Mouse (Mus musculus): ENCODE measurements around the gene Rere. TPM values are rescaled to one million over a fixed set of nuclear protein-coding genes. Genes with fewer than 3 reads are reported as not detected.

Rere gene
- total and polyA plus RNA-seq, 3 experiments, result 3.1 to 36.5 (median 8.7) TPM

DNA sequence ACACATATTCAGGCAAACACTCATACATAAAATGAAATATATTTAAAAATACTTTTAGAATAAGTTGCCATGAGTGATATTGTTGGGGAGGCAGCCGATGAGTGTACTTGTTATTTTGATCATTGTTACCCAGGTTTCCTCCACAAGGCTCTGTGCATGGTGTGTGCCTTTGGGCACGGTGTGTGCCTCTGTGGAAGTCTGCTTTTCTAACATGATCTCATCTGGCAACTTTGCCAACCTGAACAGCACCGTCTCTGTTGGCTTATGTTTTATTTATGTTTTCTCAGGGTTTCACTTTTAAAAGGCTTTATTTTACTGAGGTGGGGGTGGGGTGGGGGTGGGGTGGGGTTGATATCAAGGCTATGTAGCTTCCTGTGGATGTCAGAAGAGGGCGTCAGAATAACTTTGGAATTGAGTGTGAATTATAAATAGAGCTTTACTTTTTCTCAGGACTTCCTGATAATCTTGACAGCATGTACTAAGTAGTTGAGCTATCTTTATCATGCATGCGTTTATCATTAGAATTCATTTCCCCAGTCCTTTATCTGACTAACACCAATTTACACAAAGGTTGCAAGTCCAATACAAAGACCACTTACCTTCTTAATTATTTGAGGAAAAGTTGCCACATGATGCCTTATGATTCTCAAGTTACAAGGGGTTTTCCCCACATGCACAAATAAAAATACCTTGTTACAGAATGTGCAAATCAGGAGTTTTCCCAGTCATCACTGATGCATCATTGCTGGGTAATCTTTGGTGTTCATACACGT, 177.8 kb downstream of the Rere start:
- peak; percentile 61 for DNase-seq (ENCODE audit: extremely low read depth)
- Histone ChIP-seq H3K4me2 (ENCODE audit: insufficient read depth, low read depth, poor library complexity, severe bottlenecking) (no peak overlapping the region; the same call in 1 of the 2 replicates), H3K27ac (ENCODE audit: insufficient read depth, low read depth) (no peak overlapping the region), H3K4me1 (ENCODE audit: control insufficient read depth in 1 of 2, insufficient read depth in 2 of 2) (peaks cover 15 to 78% of the 10 kb centered on the region in 2 experiments), H3K4me3 (replicated peaks in 1 of 3; ENCODE audit: low read depth in 2 of 3, low read length in 2 of 3, poor library complexity in 1 of 3) (no peak overlapping the region), H3K27me3 (replicated peaks) (no peaks in the 10 kb centered on the region), H3K36me3 (replicated peaks in 1 of 2; ENCODE audit: control insufficient read depth in 1 of 2, insufficient read depth in 1 of 2, low read length in 1 of 2) (peaks cover 0 to 16% of the 10 kb centered on the region in 2 experiments), H3K9me3 (replicated peaks; ENCODE audit: low read length) (no peaks in the 10 kb centered on the region), H3K9ac (ENCODE audit: insufficient read depth, low read depth) (no peak overlapping the region), H3K79me2 (replicated peaks; ENCODE audit: control insufficient read depth, extremely low read depth, insufficient read depth, poor library complexity, severe bottlenecking) (no peaks in the 10 kb centered on the region; the same call in 1 of the 2 replicates)
- peak; percentile 63; the same call in 1 of the 2 replicates for TF ChIP-seq ETS1 (conservative IDR thresholded peaks at IDR 0.05; ENCODE audit: low read depth, low read length)
- no peak for TF ChIP-seq ZKSCAN1 (IDR thresholded peaks at IDR 0.05; ENCODE audit: borderline replicate concordance, low read depth, low read length)
- no peak for TF ChIP-seq SMC3 (IDR thresholded peaks at IDR 0.05; ENCODE audit: low read depth, low read length)
- TF ChIP-seq CHD2 (IDR thresholded peaks at IDR 0.05; ENCODE audit: low read length), result no peak
- TF ChIP-seq MYC (IDR thresholded peaks at IDR 0.05; ENCODE audit: low read depth, low read length), result 0 out of 2 replicates have a peak, but pooled peaks have one; percentile 15
- TF ChIP-seq UBTF (IDR thresholded peaks at IDR 0.05; ENCODE audit: low read depth, low read length), result no peak
- TF ChIP-seq NRF1 (IDR thresholded peaks at IDR 0.05; ENCODE audit: low read depth, low read length), result no peak
- no peak for TF ChIP-seq MXI1 (IDR thresholded peaks at IDR 0.05; ENCODE audit: low read depth, low read length)
- 0 out of 2 replicates have a peak, but pooled peaks have one; percentile 23 for TF ChIP-seq IRF4 (IDR thresholded peaks at IDR 0.05; ENCODE audit: low read depth, low read length)
- in situ Hi-C loops (cut with MboI; ENCODE audit: low pct_ligation_motif_present, low pct_unique_long_range_greater_than_20kb, low sequenced_read_pairs), result loop anchor here (10.0 kb wide), 1 partner anchor 104 kb away; no protein-coding TSS in a partner anchor
- dilution Hi-C loops (cut with MboI; ENCODE audit: extremely low pct_ligation_motif_present, extremely low pct_unique_long_range_greater_than_20kb, low sequenced_read_pairs), result no loop called here

- H3K79me2 ChIP-seq (replicated peaks; ENCODE audit: control insufficient read depth, extremely low read depth, insufficient read depth, poor library complexity, severe bottlenecking), result no peaks in the 10 kb centered on the region
- in situ Hi-C loops (cut with MboI; ENCODE audit: low pct_ligation_motif_present, low pct_unique_long_range_greater_than_20kb, low sequenced_read_pairs), result loop anchor here (10.0 kb wide), 1 partner anchor 196 kb away; no protein-coding TSS in a partner anchor
- H3K27me3 ChIP-seq (replicated peaks), result no peaks in the 10 kb centered on the region
- DNase-seq (ENCODE audit: extremely low read depth), result peak; percentile 54
- no peaks in the 10 kb centered on the region for H3K9me3 ChIP-seq (replicated peaks; ENCODE audit: low read length)
- peaks cover 0 to 15% of the 10 kb centered on the region in 2 experiments for H3K36me3 ChIP-seq (replicated peaks in 1 of 2; ENCODE audit: control insufficient read depth in 1 of 2, insufficient read depth in 1 of 2, low read length in 1 of 2)
- peaks cover 15 to 74% of the 10 kb centered on the region in 2 experiments for H3K4me1 ChIP-seq (ENCODE audit: control insufficient read depth in 1 of 2, insufficient read depth in 2 of 2)
- no peak overlapping the region for H3K4me3 ChIP-seq (replicated peaks in 1 of 3; ENCODE audit: low read depth in 2 of 3, low read length in 2 of 3, poor library complexity in 1 of 3)
- H3K9ac ChIP-seq (ENCODE audit: insufficient read depth, low read depth), result no peak overlapping the region
- dilution Hi-C loops (cut with MboI; ENCODE audit: extremely low pct_ligation_motif_present, extremely low pct_unique_long_range_greater_than_20kb, low sequenced_read_pairs), result no loop called here
- H3K27ac ChIP-seq (ENCODE audit: insufficient read depth, low read depth), result no peak overlapping the region
- no peak overlapping the region for H3K4me2 ChIP-seq (ENCODE audit: insufficient read depth, low read depth, poor library complexity, severe bottlenecking)
- no peak for TF ChIP-seq MAZ (IDR thresholded peaks at IDR 0.05; ENCODE audit: low read depth, low read length)
- TF ChIP-seq NELFE (IDR thresholded peaks at IDR 0.05; ENCODE audit: low read depth, low read length), result no peak
- peak; percentile 98 for TF ChIP-seq ETS1 (conservative IDR thresholded peaks at IDR 0.05; ENCODE audit: low read depth, low read length)
- TF ChIP-seq CHD1 (IDR thresholded peaks at IDR 0.05; ENCODE audit: low read depth, low read length), result no peak
- peak; percentile 92 for TF ChIP-seq BHLHE40 (IDR thresholded peaks at IDR 0.05; ENCODE audit: low read depth, low read length)
- no peak for TF ChIP-seq MXI1 (IDR thresholded peaks at IDR 0.05; ENCODE audit: low read depth, low read length)
- no peak for TF ChIP-seq ZKSCAN1 (IDR thresholded peaks at IDR 0.05; ENCODE audit: borderline replicate concordance, low read depth, low read length)
- peak; percentile 66 for TF ChIP-seq IRF4 (IDR thresholded peaks at IDR 0.05; ENCODE audit: low read depth, low read length)
- no peak for TF ChIP-seq USF2 (conservative IDR thresholded peaks at IDR 0.05; ENCODE audit: low read depth, low read length)
- TF ChIP-seq RCOR1 (conservative IDR thresholded peaks at IDR 0.05; ENCODE audit: low read depth, low read length), result no peak
- peak; percentile 75; the same call in 1 of the 2 replicates for TF ChIP-seq JUN (IDR thresholded peaks at IDR 0.05; ENCODE audit: insufficient read depth, low read depth, low read length)
- TF ChIP-seq MAX (IDR thresholded peaks at IDR 0.05; ENCODE audit: low read length), result no peak
- TF ChIP-seq UBTF (IDR thresholded peaks at IDR 0.05; ENCODE audit: low read depth, low read length), result no peak
- peak; percentile 10; the same call in 1 of the 2 replicates for TF ChIP-seq MEF2A (IDR thresholded peaks at IDR 0.05; ENCODE audit: borderline replicate concordance, low read depth, low read length)
- no peak for TF ChIP-seq CTCF (conservative IDR thresholded peaks at IDR 0.05 in 1 of 2, IDR thresholded peaks at IDR 0.05 in 1 of 2; ENCODE audit: low read depth in 2 of 2, low read length in 2 of 2)
- TF ChIP-seq SMC3 (IDR thresholded peaks at IDR 0.05; ENCODE audit: low read depth, low read length), result no peak
- TF ChIP-seq POLR2A (IDR thresholded peaks at IDR 0.05; ENCODE audit: low read depth, low read length), result no peak
- peak; percentile 32; the same call in 1 of the 2 replicates for TF ChIP-seq TCF12 (IDR thresholded peaks at IDR 0.05; ENCODE audit: low read depth, low read length)
- no peak for TF ChIP-seq ZC3H11A (IDR thresholded peaks at IDR 0.05; ENCODE audit: low read depth, low read length)
- TF ChIP-seq ZNF384 (IDR thresholded peaks at IDR 0.05; ENCODE audit: low read depth, low read length), result no peak
- peak; percentile 71 for TF ChIP-seq JUND (conservative IDR thresholded peaks at IDR 0.05; ENCODE audit: low read depth, low read length)
- TF ChIP-seq KAT2A (IDR thresholded peaks at IDR 0.05; ENCODE audit: insufficient replicate concordance, low read length), result no peak
- no peak; the same call in 1 of the 2 replicates for TF ChIP-seq CHD2 (IDR thresholded peaks at IDR 0.05; ENCODE audit: low read length)
- TF ChIP-seq TBP (conservative IDR thresholded peaks at IDR 0.05; ENCODE audit: low read depth, low read length), result no peak
- no peak for TF ChIP-seq USF1 (IDR thresholded peaks at IDR 0.05; ENCODE audit: low read depth, low read length)
- TF ChIP-seq ZMIZ1 (IDR thresholded peaks at IDR 0.05; ENCODE audit: low read depth, low read length), result no peak
- TF ChIP-seq GABPA (IDR thresholded peaks at IDR 0.05; ENCODE audit: insufficient replicate concordance, low read depth, low read length), result no peak
These were observed 179.0 kb downstream of the Rere start for GRCm38 (mm10) chr4:150460451-150460850.

All from CH12.LX (cell line).